Mouse (Mus musculus) limb, embryonic 14.5 days (tissue): ENCODE results near the gene Kdm4b. TPM values are rescaled to one million over a fixed set of nuclear protein-coding genes. Genes with fewer than 3 reads are reported as not detected.

Experiments
- ATAC-seq: fragments of 200-750 bp; cut with Nextera tagmentation; 2 replicates; pipeline ENCODE4 v1.8.0; 2017; ENCODE audit warnings: low read depth, moderate number of reproducible peaks, moderate TSS enrichment; ENCODE audit not compliant: low FRiP score
- DNase-seq: peaks from one replicate; pipeline ENCODE4 v3.0.0-alpha.2; 2015; ENCODE audit warnings: low spot score
- H3K27ac ChIP-seq: fragments of 300-500 bp; sonication (generic); replicated peaks from 2 replicates; pipeline ENCODE4 v1.5.1; 2014; ENCODE audit warnings: low read depth, mild to moderate bottlenecking, low read length, moderate library complexity, mixed read lengths
- H3K27me3 ChIP-seq: fragments of 300-500 bp; sonication (generic); 2 replicates; pipeline ENCODE4 v1.6.1; 2014; ENCODE audit warnings: low read length, mixed read lengths; ENCODE audit not compliant: control insufficient read depth, insufficient read depth
- H3K36me3 ChIP-seq: fragments of 300-500 bp; sonication (generic); 2 replicates; pipeline ENCODE4 v1.6.1; 2014; ENCODE audit warnings: mild to moderate bottlenecking, low read length, moderate library complexity, mixed read lengths; ENCODE audit not compliant: control insufficient read depth, insufficient read depth
- H3K4me1 ChIP-seq: fragments of 300-500 bp; sonication (generic); 2 replicates; pipeline ENCODE4 v1.6.1; 2014; ENCODE audit warnings: antibody characterized with exemption, low read length, mixed read lengths; ENCODE audit not compliant: control insufficient read depth, insufficient read depth
- H3K4me2 ChIP-seq: fragments of 300-500 bp; sonication (generic); replicated peaks from 2 replicates; pipeline ENCODE4 v1.6.1; 2014; ENCODE audit warnings: low read depth, mild to moderate bottlenecking, low read length, moderate library complexity; ENCODE audit not compliant: severe bottlenecking
- H3K4me3 ChIP-seq: fragments of 300-500 bp; sonication (generic); replicated peaks from 2 replicates; pipeline ENCODE4 v1.5.1; 2014; ENCODE audit warnings: low read length
- H3K9ac ChIP-seq: fragments of 300-500 bp; sonication (generic); 2 replicates; pipeline ENCODE4 v1.6.1; 2014; ENCODE audit warnings: mild to moderate bottlenecking, low read depth, low read length, moderate library complexity; ENCODE audit not compliant: severe bottlenecking
- H3K9me3 ChIP-seq: fragments of 300-500 bp; sonication (generic); 2 replicates; pipeline ENCODE4 v1.6.1; 2016; ENCODE audit warnings: low read length; ENCODE audit not compliant: control insufficient read depth
- POLR2A ChIP-seq: fragments of 200-500 bp; IDR thresholded peaks from 2 replicates; pipeline ENCODE4 v1.8.0; 2012; ENCODE audit warnings: inconsistent platforms, mild to moderate bottlenecking, moderate library complexity, borderline replicate concordance; ENCODE audit not compliant: insufficient read depth, insufficient read length; ENCODE audit errors: extremely low read depth
- WGBS: fragments of 180-500 bp; shearing (Covaris S2); extraction: QIAGEN DNeasy Blood & Tissue Kit; methylation state at CpG from one replicate; pipeline ENCODE4 v1.1.7; 2014; 5-methylcytosine and 5-hydroxymethylcytosine counted together
- polyA plus RNA-seq, 2 experiments: library from polyadenylated mRNA; depleted of rRNA in 1 of 2; stranded (reverse) in 1 of 2; unstranded in 1 of 2; fragments of >200 nt; fragmentation: Nextera tagmentation in 1 of 2; extraction: Ambion mirVana in 1 of 2; gene quantifications; 2 replicates each; pipeline versions ENCODE4 v1.2.1 to v1.2.3; 2012 to 2014

The Kdm4b gene
- polyA plus RNA-seq, 2 experiments, result 36.0 to 36.4 TPM

DNA sequence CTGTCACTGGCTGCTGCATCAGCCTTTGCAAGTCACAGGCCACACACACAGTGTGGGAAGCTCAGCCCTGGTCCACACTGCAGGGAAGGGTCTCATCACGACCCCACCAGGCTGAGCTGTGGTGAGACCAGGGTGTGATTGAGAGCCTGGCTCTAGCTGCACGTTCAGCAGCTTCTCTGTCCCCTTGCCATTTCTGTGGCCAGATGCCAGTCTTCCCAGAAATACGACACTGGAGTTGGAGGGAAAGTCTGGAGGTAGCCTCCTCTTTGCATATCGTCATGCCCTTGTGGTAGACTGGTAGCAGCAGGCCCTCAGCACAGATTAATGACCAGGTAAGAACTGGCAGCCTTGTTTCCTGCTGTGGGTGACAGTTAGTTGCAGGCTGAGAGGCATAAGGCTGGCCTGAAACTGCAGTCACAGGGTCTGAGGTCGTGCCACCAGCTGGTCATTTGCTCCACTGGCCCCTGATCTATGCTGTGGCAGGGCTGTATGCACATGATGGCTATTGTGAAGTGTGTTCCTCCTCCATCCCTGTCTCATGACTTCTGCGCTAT, 53.5 kb downstream of the Kdm4b start:
- no peak overlapping the region for H3K9ac ChIP-seq
- 67% methylated on average over 6 of the region's 6 CpGs for WGBS
- no peaks in the 10 kb centered on the region for H3K9me3 ChIP-seq

DNA sequence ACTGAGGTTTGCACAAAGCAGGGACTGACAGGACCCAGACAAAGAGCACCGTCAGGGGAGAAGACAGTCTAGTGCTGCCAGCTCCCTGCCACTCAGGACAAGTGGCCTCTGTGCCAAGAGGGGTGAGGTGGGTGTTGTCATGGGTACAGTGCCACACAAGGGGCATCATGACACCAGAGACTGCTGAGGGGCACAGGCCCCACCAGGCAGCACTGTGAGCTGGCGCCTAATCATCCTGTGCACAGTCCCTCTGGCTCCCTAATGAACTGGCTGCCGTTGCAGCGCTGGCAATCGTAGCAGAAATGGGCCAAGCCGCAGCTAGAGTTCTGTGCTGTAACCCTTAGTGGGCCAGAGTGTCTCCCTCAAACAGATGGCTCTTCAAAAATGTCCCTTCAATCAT, 54.4 kb downstream of the Kdm4b start:
- no peak overlapping the region for H3K4me3 ChIP-seq
- H3K36me3 ChIP-seq, result peaks cover 89% of the 10 kb centered on the region
- H3K9me3 ChIP-seq, result no peaks in the 10 kb centered on the region
- DNase-seq (no peak), ATAC-seq (no peak)
- 84% methylated on average over 6 of the region's 6 CpGs for WGBS
- H3K27me3 ChIP-seq, result no peaks in the 10 kb centered on the region
- no peak for TF ChIP-seq POLR2A
- H3K27ac ChIP-seq, result no peak overlapping the region
- no peak overlapping the region for H3K9ac ChIP-seq
- no peaks in the 10 kb centered on the region for H3K4me1 ChIP-seq
- no peak overlapping the region for H3K4me2 ChIP-seq

More for the DNA sequence above, 53.5 kb downstream of the Kdm4b start:
- Histone ChIP-seq H3K36me3 (peaks cover 88% of the 10 kb centered on the region), H3K4me1 (no peaks in the 10 kb centered on the region), H3K4me3 (no peak overlapping the region), H3K4me2 (no peak overlapping the region), H3K27ac (no peak overlapping the region), H3K27me3 (no peaks in the 10 kb centered on the region)
- no peak for ATAC-seq
- DNase-seq, result no peak
- TF ChIP-seq POLR2A, result no peak

DNA sequence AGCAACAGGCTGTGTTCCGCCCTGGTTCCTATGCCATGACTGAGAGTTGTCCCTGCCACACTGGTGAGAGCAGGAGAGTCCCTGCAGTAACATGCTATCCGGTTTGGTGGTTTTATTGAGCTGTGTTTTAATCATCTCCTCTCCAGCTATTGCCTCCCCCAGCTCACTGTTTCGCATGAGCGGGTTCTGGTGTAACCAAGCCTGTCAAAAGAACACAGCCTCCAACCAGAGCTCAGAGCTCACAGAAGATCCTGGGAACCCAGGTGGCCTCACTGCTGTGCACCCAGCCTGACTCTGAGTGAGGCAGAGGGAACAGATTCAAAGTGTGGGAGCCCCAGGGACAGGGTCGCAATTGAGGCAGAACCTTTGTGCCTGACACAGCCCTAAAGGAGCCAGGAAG, 55.3 kb downstream of the Kdm4b start:
- peaks cover 89% of the 10 kb centered on the region for H3K36me3 ChIP-seq
- no peak overlapping the region for H3K4me3 ChIP-seq
- WGBS, result 94% methylated on average over 5 of the region's 5 CpGs
- no peaks in the 10 kb centered on the region for H3K9me3 ChIP-seq
- H3K9ac ChIP-seq, result no peak overlapping the region
- H3K27ac ChIP-seq, result no peak overlapping the region
- no peak for ATAC-seq
- H3K27me3 ChIP-seq, result no peaks in the 10 kb centered on the region
- no peak overlapping the region for H3K4me2 ChIP-seq
- TF ChIP-seq POLR2A, result no peak
- no peaks in the 10 kb centered on the region for H3K4me1 ChIP-seq
- DNase-seq, result no peak

DNA sequence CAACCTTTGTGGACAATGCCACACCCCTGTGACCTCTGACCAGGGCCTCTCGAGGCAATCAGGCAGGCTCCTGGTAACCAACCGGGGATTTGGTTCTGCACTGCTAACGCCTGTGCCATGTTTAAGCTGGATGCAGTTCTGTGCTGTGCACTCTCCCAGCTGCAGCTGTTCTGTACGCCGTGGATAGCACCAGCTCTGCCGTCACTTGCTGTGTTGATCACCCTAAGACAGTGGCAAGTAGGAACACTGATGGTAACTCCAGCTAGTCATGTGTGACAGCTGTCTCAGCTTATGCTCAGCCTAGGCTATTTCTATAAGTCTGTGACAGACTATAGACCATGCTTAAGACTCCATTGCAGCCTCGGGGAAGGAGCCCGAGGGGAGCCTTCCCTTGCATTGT, 57.1 kb downstream of the Kdm4b start:
- no peak for DNase-seq
- H3K36me3 ChIP-seq, result peaks cover 87% of the 10 kb centered on the region

DNA sequence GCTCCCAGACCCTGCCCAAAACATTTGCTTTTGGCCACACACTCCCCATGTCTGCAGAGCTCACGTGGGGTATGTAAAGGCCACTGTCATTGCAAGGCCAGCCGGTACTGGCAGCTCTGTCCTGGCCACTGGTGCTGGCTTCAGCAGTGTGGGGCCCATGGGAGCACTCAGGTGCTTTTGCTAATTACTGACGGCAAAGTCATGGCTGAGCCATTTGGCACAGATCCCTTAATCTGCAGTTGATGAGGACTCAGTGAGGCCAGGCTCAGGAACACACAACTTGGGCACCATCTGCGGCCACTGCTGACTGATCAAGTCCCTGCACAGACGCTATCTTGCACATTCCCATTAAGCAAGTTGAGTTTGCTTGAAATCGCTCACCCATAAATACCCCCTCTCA, 59.0 kb downstream of the Kdm4b start:
- H3K36me3 ChIP-seq, result peaks cover 83% of the 10 kb centered on the region
- no peak for ATAC-seq
- no peak for DNase-seq
- no peak for TF ChIP-seq POLR2A
- no peak overlapping the region for H3K9ac ChIP-seq
- no peak overlapping the region for H3K4me3 ChIP-seq
- 86% methylated on average over 6 of the region's 6 CpGs for WGBS
- no peaks in the 10 kb centered on the region for H3K4me1 ChIP-seq
- H3K4me2 ChIP-seq, result no peak overlapping the region
- no peak overlapping the region for H3K27ac ChIP-seq
- H3K27me3 ChIP-seq, result no peaks in the 10 kb centered on the region
- no peaks in the 10 kb centered on the region for H3K9me3 ChIP-seq

More for the DNA sequence above, 57.1 kb downstream of the Kdm4b start:
- no peak overlapping the region for H3K27ac ChIP-seq
- no peak overlapping the region for H3K4me2 ChIP-seq
- H3K9me3 ChIP-seq, result no peaks in the 10 kb centered on the region
- no peaks in the 10 kb centered on the region for H3K27me3 ChIP-seq
- 76% methylated on average over 8 of the region's 8 CpGs for WGBS
- H3K4me3 ChIP-seq, result no peak overlapping the region
- ATAC-seq, result 0 out of 2 replicates have a peak, but pooled peaks have one; percentile 42
- no peak for TF ChIP-seq POLR2A
- H3K4me1 ChIP-seq, result no peaks in the 10 kb centered on the region
- H3K9ac ChIP-seq, result no peak overlapping the region

DNA sequence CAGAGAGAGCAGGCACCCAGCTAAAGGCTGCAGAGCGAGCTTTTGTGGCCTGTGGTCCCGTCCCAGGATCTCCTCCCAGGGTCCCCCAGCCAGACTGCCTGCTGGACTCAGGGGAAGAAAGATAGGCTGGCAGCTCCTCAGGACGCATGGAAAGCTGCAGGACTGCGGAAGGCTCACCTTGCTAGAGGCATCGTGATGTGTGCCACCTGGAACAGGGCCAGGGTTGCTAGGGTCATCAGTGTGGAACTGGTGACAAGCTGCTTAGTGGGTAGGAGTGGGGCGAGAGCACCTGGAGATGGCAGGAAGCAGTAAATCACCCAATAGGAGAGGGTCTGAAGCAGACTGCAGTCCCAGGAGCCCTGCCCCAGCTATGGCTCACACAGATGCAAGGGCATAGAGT, 61.8 kb downstream of the Kdm4b start:
- Histone ChIP-seq H3K4me3 (no peak overlapping the region), H3K9ac (no peak overlapping the region), H3K4me1 (no peaks in the 10 kb centered on the region), H3K4me2 (no peak overlapping the region), H3K9me3 (no peaks in the 10 kb centered on the region), H3K27ac (no peak overlapping the region), H3K27me3 (no peaks in the 10 kb centered on the region), H3K36me3 (peaks cover 85% of the 10 kb centered on the region)
- DNase-seq (no peak), ATAC-seq (no peak)
- TF ChIP-seq POLR2A, result no peak
- WGBS, result 82% methylated on average over 6 of the region's 6 CpGs
